Mouse (Mus musculus): Measurements from ENCODE around the gene Prmt8. TPM values are rescaled to one million over a fixed set of nuclear protein-coding genes. Genes with fewer than 3 reads are reported as not detected.

The Prmt8 gene
- polyA plus RNA-seq, 1 experiment from 2014 or later: not detected

DNA sequence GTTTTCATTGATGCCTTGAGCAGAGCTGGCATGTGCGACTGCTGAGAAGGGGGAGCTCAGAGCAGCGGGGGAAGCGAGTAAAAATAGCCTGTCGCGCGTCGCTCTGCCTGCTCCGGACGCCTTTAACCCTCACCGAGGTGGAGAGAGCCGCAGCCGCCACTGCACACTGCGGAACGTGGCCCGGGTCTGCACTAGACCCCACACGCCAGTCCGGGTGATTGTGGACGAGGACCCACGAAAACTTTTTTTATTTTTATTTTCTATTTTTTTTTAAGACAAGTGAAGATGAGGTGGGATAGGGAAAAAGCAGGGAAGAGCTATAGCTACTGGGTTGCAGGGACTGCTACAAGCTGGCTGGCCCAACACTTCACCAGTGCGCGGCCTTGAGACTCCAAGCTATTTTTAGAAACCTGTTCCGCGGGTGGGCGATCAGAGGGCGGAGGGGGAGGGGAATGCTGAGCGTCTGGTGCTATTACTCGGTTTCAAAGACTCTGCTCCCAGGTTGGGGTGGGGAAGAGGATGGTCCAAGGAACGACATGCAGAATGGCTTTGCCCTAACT, 2.6 kb downstream of the Prmt8 start:
- H3K4me3 ChIP-seq (ENCODE audit: low read length): no peak overlapping the region
- H3K9me3 ChIP-seq (ENCODE audit: control insufficient read depth, low read length): no peaks in the 10 kb centered on the region
- H3K27me3 ChIP-seq (ENCODE audit: control insufficient read depth, insufficient read depth, low read length): peaks cover 67% of the 10 kb centered on the region
- no peaks in the 10 kb centered on the region for H3K36me3 ChIP-seq (ENCODE audit: control insufficient read depth, insufficient read depth, low read length)
- no peak overlapping the region for H3K9ac ChIP-seq (ENCODE audit: low read depth, low read length)
- peak overlapping the region; percentile 9 for H3K4me2 ChIP-seq (replicated peaks; ENCODE audit: low read depth, low read length)
- peaks cover 11% of the 10 kb centered on the region for H3K4me1 ChIP-seq (ENCODE audit: control insufficient read depth, insufficient read depth, low read length)
- WGBS: 1% methylated on average over 28 of the region's 28 CpGs
- no peak for ATAC-seq (ENCODE audit: low FRiP score, low TSS enrichment)
- H3K27ac ChIP-seq (ENCODE audit: low read depth, low read length): no peak overlapping the region

DNA sequence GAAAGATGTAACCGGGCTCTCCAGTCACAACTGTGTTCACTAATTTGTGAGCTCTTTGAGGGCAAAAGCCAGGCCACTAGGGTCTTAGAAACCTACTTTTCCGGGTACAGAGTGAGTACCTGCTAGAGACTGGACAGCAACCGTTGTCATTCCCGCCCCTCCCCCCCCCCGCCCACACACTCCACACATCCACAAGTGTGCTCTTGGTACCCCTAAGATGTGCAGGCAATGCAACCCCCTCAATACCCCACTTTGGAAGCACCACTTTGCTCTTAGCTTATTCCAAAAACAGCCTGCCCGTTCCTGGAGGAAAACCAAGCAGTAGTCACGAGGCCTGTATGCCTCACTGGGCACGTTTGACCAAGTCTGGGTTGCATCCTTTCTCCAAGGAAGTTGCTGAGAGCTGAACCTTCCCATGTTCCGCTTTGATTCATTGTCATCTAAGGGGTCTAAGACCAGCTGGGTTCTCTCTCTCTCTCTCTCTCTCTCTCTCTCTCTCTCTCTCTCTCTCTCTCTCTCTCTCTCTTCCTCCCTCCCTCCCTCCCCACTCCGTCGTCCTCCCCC, 3.1 kb downstream of the Prmt8 start:
- H3K27ac ChIP-seq (ENCODE audit: low read depth, low read length): no peak overlapping the region
- H3K4me1 ChIP-seq (ENCODE audit: control insufficient read depth, insufficient read depth, low read length): peaks cover 11% of the 10 kb centered on the region
- H3K4me3 ChIP-seq (ENCODE audit: low read length): no peak overlapping the region
- 8% methylated on average over 8 of the region's 11 CpGs for WGBS
- peaks cover 61% of the 10 kb centered on the region for H3K27me3 ChIP-seq (ENCODE audit: control insufficient read depth, insufficient read depth, low read length)
- ATAC-seq (ENCODE audit: low FRiP score, low TSS enrichment): no peak
- no peak overlapping the region for H3K9ac ChIP-seq (ENCODE audit: low read depth, low read length)
- H3K36me3 ChIP-seq (ENCODE audit: control insufficient read depth, insufficient read depth, low read length): no peaks in the 10 kb centered on the region
- H3K4me2 ChIP-seq (replicated peaks; ENCODE audit: low read depth, low read length): peak overlapping the region; percentile 9; the same call in 1 of the 2 replicates
- no peaks in the 10 kb centered on the region for H3K9me3 ChIP-seq (ENCODE audit: control insufficient read depth, low read length)

DNA sequence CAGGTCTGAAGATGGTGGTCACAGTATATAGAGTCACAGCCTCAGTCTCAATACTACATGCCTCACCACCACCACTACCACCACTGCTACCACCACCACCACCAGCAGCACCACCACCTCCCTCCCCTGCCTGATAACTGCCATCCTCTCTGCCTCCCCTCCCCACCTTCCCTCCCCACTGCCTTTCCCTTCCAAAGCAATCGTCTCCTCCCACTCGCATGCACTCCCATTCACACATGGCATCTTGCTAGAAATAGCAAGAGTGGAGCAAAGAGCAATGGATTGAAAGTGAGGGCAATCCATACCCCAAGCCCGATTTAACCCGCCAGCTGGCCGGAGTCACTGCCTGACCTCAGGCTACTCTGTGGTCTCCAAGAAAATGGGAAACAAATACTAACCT, 3.7 kb downstream of the Prmt8 start:
- peaks cover 55% of the 10 kb centered on the region for H3K27me3 ChIP-seq (ENCODE audit: control insufficient read depth, insufficient read depth, low read length)
- 43% methylated on average over 5 of the region's 5 CpGs for WGBS

DNA sequence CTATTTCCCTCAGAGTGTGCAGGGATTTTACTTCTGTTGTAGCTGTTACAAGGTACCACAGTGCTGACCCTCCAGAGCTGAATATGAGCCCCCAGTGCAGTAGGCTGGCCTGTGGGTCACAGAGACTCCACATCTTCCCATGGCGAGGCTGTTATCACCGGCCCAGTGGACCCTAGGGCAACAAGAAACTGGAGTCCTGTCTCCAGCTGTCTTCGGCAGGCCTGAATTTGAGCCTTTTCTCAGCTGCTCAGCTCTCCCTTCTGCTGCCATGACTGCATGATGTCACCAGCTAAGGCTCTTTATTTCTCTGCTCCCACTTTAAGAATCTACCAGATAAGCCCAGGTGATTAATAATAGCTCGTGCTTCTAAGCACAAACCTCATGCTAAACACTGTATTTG, 11.0 kb downstream of the Prmt8 start:
- ATAC-seq (ENCODE audit: low FRiP score, low TSS enrichment): 0 out of 2 replicates have a peak, but pooled peaks have one; percentile 35
- no peak overlapping the region for H3K4me3 ChIP-seq (ENCODE audit: low read length)
- H3K27me3 ChIP-seq (ENCODE audit: control insufficient read depth, insufficient read depth, low read length): no peaks in the 10 kb centered on the region
- no peak overlapping the region for H3K9ac ChIP-seq (ENCODE audit: low read depth, low read length)
- 41% methylated on average over 4 of the region's 4 CpGs for WGBS
- H3K27ac ChIP-seq (ENCODE audit: low read depth, low read length): no peak overlapping the region
- no peak overlapping the region for H3K4me2 ChIP-seq (replicated peaks; ENCODE audit: low read depth, low read length)
- no peaks in the 10 kb centered on the region for H3K9me3 ChIP-seq (ENCODE audit: control insufficient read depth, low read length)
- no peaks in the 10 kb centered on the region for H3K36me3 ChIP-seq (ENCODE audit: control insufficient read depth, insufficient read depth, low read length)
- H3K4me1 ChIP-seq (ENCODE audit: control insufficient read depth, insufficient read depth, low read length): no peaks in the 10 kb centered on the region

More for the DNA sequence above, 3.7 kb downstream of the Prmt8 start:
- Histone ChIP-seq H3K27ac (ENCODE audit: low read depth, low read length) (no peak overlapping the region), H3K4me2 (replicated peaks; ENCODE audit: low read depth, low read length) (no peak overlapping the region), H3K36me3 (ENCODE audit: control insufficient read depth, insufficient read depth, low read length) (no peaks in the 10 kb centered on the region), H3K4me1 (ENCODE audit: control insufficient read depth, insufficient read depth, low read length) (peaks cover 11% of the 10 kb centered on the region), H3K9ac (ENCODE audit: low read depth, low read length) (no peak overlapping the region), H3K9me3 (ENCODE audit: control insufficient read depth, low read length) (no peaks in the 10 kb centered on the region), H3K4me3 (ENCODE audit: low read length) (no peak overlapping the region)
- no peak for ATAC-seq (ENCODE audit: low FRiP score, low TSS enrichment)

DNA sequence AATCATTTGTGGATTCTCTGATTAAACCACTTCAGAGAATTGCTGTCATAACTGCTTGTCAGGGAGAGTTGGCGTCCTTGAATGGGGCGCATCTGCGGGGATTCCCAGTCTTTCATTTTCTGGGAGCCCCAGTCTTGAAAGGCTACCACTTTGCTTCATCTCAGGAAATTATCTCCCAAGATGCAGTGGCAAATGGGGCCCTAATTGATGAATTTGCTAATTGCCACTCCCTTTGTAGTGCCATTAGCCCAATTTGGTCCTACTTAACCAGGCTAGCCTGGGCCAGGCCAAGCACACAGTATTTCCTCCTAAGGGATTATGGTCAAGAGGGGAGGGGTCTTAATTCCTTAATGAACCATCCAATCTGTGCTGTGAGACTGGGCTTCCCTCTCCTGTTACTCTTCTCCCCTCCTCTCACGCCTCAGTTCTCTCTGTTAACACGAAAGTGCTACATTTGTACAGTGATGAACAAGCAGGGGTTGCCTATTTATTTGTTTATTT, 11.6 kb downstream of the Prmt8 start:
- H3K27me3 ChIP-seq (ENCODE audit: control insufficient read depth, insufficient read depth, low read length): no peaks in the 10 kb centered on the region
- no peak overlapping the region for H3K4me3 ChIP-seq (ENCODE audit: low read length)
- H3K4me2 ChIP-seq (replicated peaks; ENCODE audit: low read depth, low read length): no peak overlapping the region
- H3K4me1 ChIP-seq (ENCODE audit: control insufficient read depth, insufficient read depth, low read length): no peaks in the 10 kb centered on the region
- no peak overlapping the region for H3K9ac ChIP-seq (ENCODE audit: low read depth, low read length)
- no peak for ATAC-seq (ENCODE audit: low FRiP score, low TSS enrichment)
- 70% methylated on average over 5 of the region's 5 CpGs for WGBS
- H3K9me3 ChIP-seq (ENCODE audit: control insufficient read depth, low read length): no peaks in the 10 kb centered on the region
- H3K27ac ChIP-seq (ENCODE audit: low read depth, low read length): no peak overlapping the region
- no peaks in the 10 kb centered on the region for H3K36me3 ChIP-seq (ENCODE audit: control insufficient read depth, insufficient read depth, low read length)

DNA sequence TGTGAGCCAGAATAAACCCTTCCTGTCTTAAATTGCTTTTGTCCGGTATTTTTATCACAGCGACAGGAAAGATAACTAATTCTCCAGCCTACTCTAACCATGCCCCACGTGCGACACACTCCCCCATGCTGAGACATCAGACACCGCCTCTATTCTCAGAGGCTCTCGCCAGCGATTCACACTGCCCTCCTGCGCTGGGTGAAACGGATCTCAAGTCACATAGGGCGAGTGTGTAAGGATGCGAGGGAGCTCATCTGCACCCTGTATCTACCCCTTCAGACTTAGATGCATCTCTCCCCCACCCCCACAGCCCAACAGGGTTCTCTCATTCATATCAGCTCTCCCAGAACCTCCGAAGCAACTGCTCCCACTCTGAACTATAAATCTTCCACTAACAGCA, 12.4 kb downstream of the Prmt8 start:
- Histone ChIP-seq H3K27ac (ENCODE audit: low read depth, low read length) (no peak overlapping the region), H3K4me1 (ENCODE audit: control insufficient read depth, insufficient read depth, low read length) (0 out of 2 replicates have a peak, but pooled peaks cover 5% of the 10 kb centered on the region), H3K4me3 (ENCODE audit: low read length) (no peak overlapping the region), H3K4me2 (replicated peaks; ENCODE audit: low read depth, low read length) (no peak overlapping the region), H3K9me3 (ENCODE audit: control insufficient read depth, low read length) (no peaks in the 10 kb centered on the region), H3K36me3 (ENCODE audit: control insufficient read depth, insufficient read depth, low read length) (no peaks in the 10 kb centered on the region), H3K9ac (ENCODE audit: low read depth, low read length) (no peak overlapping the region), H3K27me3 (ENCODE audit: control insufficient read depth, insufficient read depth, low read length) (no peaks in the 10 kb centered on the region)
- peak; percentile 71; the same call in 1 of the 2 replicates for ATAC-seq (ENCODE audit: low FRiP score, low TSS enrichment)
- WGBS: 15% methylated on average over 12 of the region's 12 CpGs

DNA sequence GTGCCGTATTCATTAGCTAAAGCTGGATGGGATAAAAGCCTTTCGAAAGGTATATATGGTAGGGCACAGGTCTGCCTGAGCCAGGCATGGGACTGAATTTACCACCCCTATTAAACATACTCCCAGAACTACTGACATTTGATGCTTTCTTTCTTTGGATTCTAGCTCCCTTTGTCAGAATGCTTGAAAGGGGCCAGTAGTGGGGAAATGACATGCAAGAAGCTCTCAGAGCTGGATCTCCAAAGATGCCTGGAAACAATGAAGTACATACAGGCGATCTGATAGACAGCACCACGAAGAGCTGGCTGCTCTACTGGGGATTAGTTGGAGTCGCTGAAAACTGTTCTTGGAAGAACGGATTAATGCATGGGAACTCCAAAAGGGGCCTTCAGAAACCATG, 16.0 kb downstream of the Prmt8 start:
- 0 out of 2 replicates have a peak, but pooled peaks cover 5% of the 10 kb centered on the region for H3K4me1 ChIP-seq (ENCODE audit: control insufficient read depth, insufficient read depth, low read length)
- H3K27me3 ChIP-seq (ENCODE audit: control insufficient read depth, insufficient read depth, low read length): no peaks in the 10 kb centered on the region; the same call in 1 of the 2 replicates
- H3K9ac ChIP-seq (ENCODE audit: low read depth, low read length): no peak overlapping the region
- H3K4me2 ChIP-seq (replicated peaks; ENCODE audit: low read depth, low read length): no peak overlapping the region
- 82% methylated on average over 6 of the region's 6 CpGs for WGBS
- H3K9me3 ChIP-seq (ENCODE audit: control insufficient read depth, low read length): no peaks in the 10 kb centered on the region
- H3K36me3 ChIP-seq (ENCODE audit: control insufficient read depth, insufficient read depth, low read length): no peaks in the 10 kb centered on the region
- H3K27ac ChIP-seq (ENCODE audit: low read depth, low read length): no peak overlapping the region
- H3K4me3 ChIP-seq (ENCODE audit: low read length): no peak overlapping the region
- ATAC-seq (ENCODE audit: low FRiP score, low TSS enrichment): no peak

DNA sequence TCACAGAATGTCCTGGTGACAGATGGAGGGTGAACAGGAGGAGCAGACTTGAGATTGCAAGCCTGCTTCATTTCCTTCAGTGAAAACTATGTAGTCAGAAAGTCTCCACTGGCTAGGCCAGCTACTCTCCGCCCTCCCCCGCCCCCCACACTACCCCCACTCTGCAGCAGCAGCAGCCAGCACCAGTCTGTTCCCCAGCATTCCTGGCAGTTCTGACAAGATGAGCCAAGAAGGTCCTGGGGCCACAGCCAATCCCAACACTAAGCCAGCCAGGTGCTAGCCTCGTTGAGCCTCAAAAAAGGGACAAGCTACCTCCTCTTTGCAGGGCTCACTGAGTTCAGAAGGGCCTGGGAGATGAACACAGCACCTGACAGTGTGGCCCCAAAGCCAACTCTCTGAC, 16.6 kb downstream of the Prmt8 start:
- Histone ChIP-seq H3K4me2 (replicated peaks; ENCODE audit: low read depth, low read length) (no peak overlapping the region), H3K4me3 (ENCODE audit: low read length) (no peak overlapping the region), H3K27ac (ENCODE audit: low read depth, low read length) (no peak overlapping the region), H3K27me3 (ENCODE audit: control insufficient read depth, insufficient read depth, low read length) (no peaks in the 10 kb centered on the region; the same call in 1 of the 2 replicates), H3K36me3 (ENCODE audit: control insufficient read depth, insufficient read depth, low read length) (no peaks in the 10 kb centered on the region), H3K4me1 (ENCODE audit: control insufficient read depth, insufficient read depth, low read length) (0 out of 2 replicates have a peak, but pooled peaks cover 5% of the 10 kb centered on the region), H3K9ac (ENCODE audit: low read depth, low read length) (no peak overlapping the region), H3K9me3 (ENCODE audit: control insufficient read depth, low read length) (no peaks in the 10 kb centered on the region)
- 51% methylated on average over 3 of the region's 3 CpGs for WGBS
- ATAC-seq (ENCODE audit: low FRiP score, low TSS enrichment): no peak

DNA sequence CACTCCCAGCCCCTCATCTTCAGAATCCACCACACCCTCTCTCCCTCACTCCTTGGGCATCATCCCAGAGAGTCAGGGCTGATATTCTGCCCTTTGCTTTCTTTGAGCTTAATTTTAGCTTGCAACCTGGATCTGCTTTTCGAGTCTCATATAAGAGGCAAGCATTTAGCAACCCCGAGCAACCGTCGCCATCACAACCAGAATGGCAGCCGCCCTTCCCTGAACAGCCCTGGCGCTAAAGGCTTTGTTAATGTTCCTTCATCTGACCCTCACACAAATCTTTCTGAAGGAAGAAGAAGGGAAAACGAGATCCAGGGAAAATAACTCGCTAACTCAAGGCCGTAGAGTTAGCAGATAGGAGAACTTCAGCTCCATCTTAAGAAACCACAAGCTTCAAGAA, 17.8 kb downstream of the Prmt8 start:
- Histone ChIP-seq H3K4me2 (replicated peaks; ENCODE audit: low read depth, low read length) (no peak overlapping the region), H3K36me3 (ENCODE audit: control insufficient read depth, insufficient read depth, low read length) (no peaks in the 10 kb centered on the region), H3K27ac (ENCODE audit: low read depth, low read length) (no peak overlapping the region), H3K9ac (ENCODE audit: low read depth, low read length) (no peak overlapping the region), H3K4me3 (ENCODE audit: low read length) (no peak overlapping the region), H3K4me1 (ENCODE audit: control insufficient read depth, insufficient read depth, low read length) (0 out of 2 replicates have a peak, but pooled peaks cover 5% of the 10 kb centered on the region), H3K9me3 (ENCODE audit: control insufficient read depth, low read length) (no peaks in the 10 kb centered on the region), H3K27me3 (ENCODE audit: control insufficient read depth, insufficient read depth, low read length) (no peaks in the 10 kb centered on the region; the same call in 1 of the 2 replicates)
- 86% methylated on average over 9 of the region's 9 CpGs for WGBS
- ATAC-seq (ENCODE audit: low FRiP score, low TSS enrichment): no peak
